Comparison of ENCODE assay signal across 11 mouse cellular contexts in genomic region chr6:83536028-83536794, GRCm38 (mm10). TPM values are rescaled to one million over a fixed set of nuclear protein-coding genes. Genes with fewer than 3 reads are reported as not detected.
DNase-seq lines count a peak whose midpoint lies in the region; ATAC-seq and TF ChIP-seq lines count a peak whose summit lies in the region.
"Had no signal": no experiment of that assay in that cellular context is flagged by ENCODE, and none has a peak within 500 bp of the region (broad histone marks: within the 10 kb centered on the region; RNA-seq: fewer than 3 reads in every experiment).

Gene Actg2, minus strand, starts transcription at chr6:83536265.

- no peaks in the 10 kb centered on the region for H3K9me3 ChIP-seq in embryonic facial prominence, embryonic 14.5 days (ENCODE audit: control insufficient read depth, low read length)
- no peaks in the 10 kb centered on the region for H3K9me3 ChIP-seq in embryonic facial prominence, embryonic 10.5 days
- no peaks in the 10 kb centered on the region for H3K9me3 ChIP-seq in kidney, postnatal 0 days (replicated peaks; ENCODE audit: low read length)
- no peaks in the 10 kb centered on the region for H3K9me3 ChIP-seq in embryonic facial prominence, embryonic 15.5 days (replicated peaks)
- H3K9me3 ChIP-seq in limb, embryonic 14.5 days (ENCODE audit: control insufficient read depth, low read length), result no peaks in the 10 kb centered on the region

- H3K27me3 ChIP-seq in embryonic facial prominence, embryonic 14.5 days (replicated peaks; ENCODE audit: control insufficient read depth, insufficient read depth, low read length), result no peaks in the 10 kb centered on the region
- H3K27me3 ChIP-seq in embryonic facial prominence, embryonic 10.5 days (replicated peaks; ENCODE audit: low read depth, poor library complexity, severe bottlenecking), result no peaks in the 10 kb centered on the region
- H3K27me3 ChIP-seq in kidney, postnatal 0 days (ENCODE audit: insufficient read depth, low read length), result no peaks in the 10 kb centered on the region
- no peaks in the 10 kb centered on the region for H3K27me3 ChIP-seq in embryonic facial prominence, embryonic 15.5 days
- no peaks in the 10 kb centered on the region for H3K27me3 ChIP-seq in limb, embryonic 14.5 days (ENCODE audit: control insufficient read depth, insufficient read depth, low read length)

- H3K9ac ChIP-seq in embryonic facial prominence, embryonic 14.5 days (ENCODE audit: low read depth, low read length), result no peak within 1 kb of the TSS
- no peak within 1 kb of the TSS for H3K9ac ChIP-seq in kidney, postnatal 0 days (ENCODE audit: low read depth, low read length)
- H3K9ac ChIP-seq in embryonic facial prominence, embryonic 15.5 days, result no peak within 1 kb of the TSS
- H3K9ac ChIP-seq in limb, embryonic 14.5 days (ENCODE audit: low read depth, low read length, severe bottlenecking), result no peak within 1 kb of the TSS
- H3K9ac ChIP-seq: hindbrain, embryonic 14.5 days had no signal

- ATAC-seq in embryonic facial prominence, embryonic 14.5 days (ENCODE audit: low read depth), result no peak
- ATAC-seq in kidney, postnatal 0 days (replicated peaks; ENCODE audit: low FRiP score, low read depth), result no peak
- ATAC-seq in embryonic facial prominence, embryonic 15.5 days (ENCODE audit: insufficient number of reproducible peaks, low FRiP score, low TSS enrichment, low read depth), result no peak
- no peak for ATAC-seq in limb, embryonic 14.5 days (ENCODE audit: low FRiP score, low read depth)

- no peak for DNase-seq in embryonic facial prominence, embryonic 14.5 days (ENCODE audit: low spot score)
- no peak for DNase-seq in embryonic facial prominence, embryonic 10.5 days (ENCODE audit: low spot score)
- no peak for DNase-seq in kidney, postnatal 0 days (ENCODE audit: low spot score)
- no peak for DNase-seq in kidney, adult 9 months
- no peak for DNase-seq in limb, embryonic 14.5 days (ENCODE audit: low spot score)
- no peak for DNase-seq in adipocyte (ENCODE audit: low spot score)
- DNase-seq in frontal cortex, postnatal 25 days (ENCODE audit: low spot score in 2 of 2), result no peak

- no peak for TF ChIP-seq CTCF in kidney, postnatal 0 days (IDR thresholded peaks at IDR 0.05; ENCODE audit: low read depth)

- H3K4me2 ChIP-seq in embryonic facial prominence, embryonic 14.5 days (ENCODE audit: low read depth, low read length), result no peak within 1 kb of the TSS
- H3K4me2 ChIP-seq in kidney, postnatal 0 days (ENCODE audit: low read length), result no peak within 1 kb of the TSS
- H3K4me2 ChIP-seq in embryonic facial prominence, embryonic 15.5 days (replicated peaks), result no peak within 1 kb of the TSS
- no peak within 1 kb of the TSS for H3K4me2 ChIP-seq in limb, embryonic 14.5 days (replicated peaks; ENCODE audit: low read depth, low read length, severe bottlenecking)
- H3K4me2 ChIP-seq: hindbrain, embryonic 14.5 days; midbrain, embryonic 11.5 days had no signal

- TF ChIP-seq POLR2A in limb, embryonic 14.5 days (IDR thresholded peaks at IDR 0.05; ENCODE audit: borderline replicate concordance, extremely low read depth, insufficient read depth, insufficient read length), result no peak

- H3K4me3 ChIP-seq in embryonic facial prominence, embryonic 14.5 days (ENCODE audit: low read depth, low read length), result no peak within 1 kb of the TSS
- no peak within 1 kb of the TSS for H3K4me3 ChIP-seq in embryonic facial prominence, embryonic 10.5 days
- H3K4me3 ChIP-seq in kidney, postnatal 0 days (replicated peaks; ENCODE audit: low read depth, low read length), result no peak within 1 kb of the TSS
- no peak within 1 kb of the TSS for H3K4me3 ChIP-seq in embryonic facial prominence, embryonic 15.5 days (replicated peaks)
- no peak within 1 kb of the TSS for H3K4me3 ChIP-seq in limb, embryonic 14.5 days (replicated peaks; ENCODE audit: low read length)
- H3K4me3 ChIP-seq: left cerebral cortex, adult 2 months had no signal

- H3K4me1 ChIP-seq in embryonic facial prominence, embryonic 14.5 days (ENCODE audit: control insufficient read depth, insufficient read depth, low read length), result 0 out of 2 replicates have a peak, but pooled peaks cover 3% of the 10 kb centered on the region
- peaks cover 7% of the 10 kb centered on the region; the same call in 1 of the 2 replicates for H3K4me1 ChIP-seq in embryonic facial prominence, embryonic 10.5 days
- no peaks in the 10 kb centered on the region for H3K4me1 ChIP-seq in kidney, postnatal 0 days (replicated peaks; ENCODE audit: insufficient read depth, low read length)
- H3K4me1 ChIP-seq in embryonic facial prominence, embryonic 15.5 days, result no peaks in the 10 kb centered on the region; the same call in 1 of the 2 replicates
- peaks cover 4% of the 10 kb centered on the region; the same call in 1 of the 2 replicates for H3K4me1 ChIP-seq in limb, embryonic 14.5 days (ENCODE audit: control insufficient read depth, insufficient read depth, low read length)

- H3K36me3 ChIP-seq in embryonic facial prominence, embryonic 14.5 days (ENCODE audit: control insufficient read depth, insufficient read depth, low read length), result no peaks in the 10 kb centered on the region
- H3K36me3 ChIP-seq in embryonic facial prominence, embryonic 10.5 days (replicated peaks), result no peaks in the 10 kb centered on the region
- no peaks in the 10 kb centered on the region for H3K36me3 ChIP-seq in kidney, postnatal 0 days (ENCODE audit: insufficient read depth, low read length)
- no peaks in the 10 kb centered on the region for H3K36me3 ChIP-seq in embryonic facial prominence, embryonic 15.5 days
- H3K36me3 ChIP-seq in limb, embryonic 14.5 days (ENCODE audit: control insufficient read depth, insufficient read depth, low read length), result no peaks in the 10 kb centered on the region

- WGBS in embryonic facial prominence, embryonic 14.5 days, result 54% methylated on average over 12 of the region's 12 CpGs
- 67% methylated on average over 12 of the region's 12 CpGs for WGBS in embryonic facial prominence, embryonic 10.5 days
- 67% methylated on average over 12 of the region's 12 CpGs for WGBS in kidney, postnatal 0 days
- WGBS in embryonic facial prominence, embryonic 15.5 days, result 54% methylated on average over 12 of the region's 12 CpGs
- 61% methylated on average over 12 of the region's 12 CpGs for WGBS in limb, embryonic 14.5 days

- no peak within 1 kb of the TSS for H3K27ac ChIP-seq in embryonic facial prominence, embryonic 14.5 days (replicated peaks; ENCODE audit: low read depth, low read length)
- H3K27ac ChIP-seq in embryonic facial prominence, embryonic 10.5 days (replicated peaks), result no peak within 1 kb of the TSS; the same call in 1 of the 2 replicates
- H3K27ac ChIP-seq in kidney, postnatal 0 days, result no peak within 1 kb of the TSS
- no peak within 1 kb of the TSS for H3K27ac ChIP-seq in embryonic facial prominence, embryonic 15.5 days (replicated peaks)
- H3K27ac ChIP-seq in limb, embryonic 14.5 days (replicated peaks; ENCODE audit: low read depth, low read length), result peak within 1 kb of the TSS; percentile 28; the same call in 1 of the 2 replicates
- H3K27ac ChIP-seq: hindbrain, embryonic 14.5 days; left cerebral cortex, adult 2 months had no signal

RNA-seq across cellular contexts. Expression of gene Actg2, which starts in this region (rescaled TPM):
- polyA plus RNA-seq in embryonic facial prominence, embryonic 14.5 days (2014; fragmentation: Nextera tagmentation; extraction: Ambion mirVana), result 11.0 and 13.2 TPM in 2 replicates
- polyA plus RNA-seq in embryonic facial prominence, embryonic 10.5 days (2016; fragmentation: Nextera tagmentation; extraction: Ambion mirVana), result 1.1 and 1.2 TPM in 2 replicates
- 21.8 and 28.8 TPM in 2 replicates for polyA plus RNA-seq in kidney, postnatal 0 days (2015; fragmentation: Nextera tagmentation; extraction: Ambion mirVana)
- polyA plus RNA-seq in embryonic facial prominence, embryonic 15.5 days (2015; fragmentation: Nextera tagmentation; extraction: Ambion mirVana), result 19.5 and 20.9 TPM in 2 replicates
- 5.1 and 5.3 TPM in 2 replicates for polyA plus RNA-seq in limb, embryonic 14.5 days (2012; rRNA removed)
- polyA plus RNA-seq in limb, embryonic 14.5 days (2014; fragmentation: Nextera tagmentation; extraction: Ambion mirVana), result 5.5 and 5.6 TPM in 2 replicates
